Mouse (Mus musculus) CH12.LX (cell line): Measurements from ENCODE around the gene Cdh4. TPM values are rescaled to one million over a fixed set of nuclear protein-coding genes. Genes with fewer than 3 reads are reported as not detected.

Experiments used
- DNase-seq: peaks from one replicate; pipeline ENCODE4 v3.0.0-alpha.2; 2013; ENCODE audit errors: extremely low read depth
- H3K27ac ChIP-seq: 2 replicates; pipeline ENCODE4 v1.5.1; 2012; ENCODE audit warnings: low read depth, mild to moderate bottlenecking, control low read depth, moderate library complexity; ENCODE audit not compliant: insufficient read depth
- H3K27me3 ChIP-seq: replicated peaks from 2 replicates; pipeline ENCODE3; 2012; ENCODE audit warnings: inconsistent platforms
- H3K36me3 ChIP-seq, 2 experiments: replicated peaks in 1 of 2; 2 replicates each; pipeline versions ENCODE3 to v1.6.1; 2012; ENCODE audit warnings: inconsistent platforms in 1 of 2, low read length in 1 of 2, mild to moderate bottlenecking in 1 of 2, mixed read lengths in 1 of 2, moderate library complexity in 1 of 2; ENCODE audit not compliant: control insufficient read depth in 1 of 2, insufficient read depth in 1 of 2
- H3K4me1 ChIP-seq, 2 experiments: 2 replicates each; pipeline ENCODE4 v1.6.1; 2012; ENCODE audit warnings: inconsistent platforms in 1 of 2, moderate library complexity in 1 of 2; ENCODE audit not compliant: insufficient read depth in 2 of 2, control insufficient read depth in 1 of 2
- H3K4me2 ChIP-seq: 2 replicates; pipeline ENCODE4 v1.6.1; 2012; ENCODE audit warnings: low read depth, mild to moderate bottlenecking, control low read depth; ENCODE audit not compliant: poor library complexity, insufficient read depth, severe bottlenecking
- H3K4me3 ChIP-seq, 3 experiments: fragments of 150-350 bp in 1 of 3; sonication (generic) in 1 of 3; replicated peaks in 1 of 3; 2 replicates each; pipeline versions ENCODE3 to v1.5.1; 2011 to 2012; ENCODE audit warnings: low read depth in 2 of 3, low read length in 2 of 3, mild to moderate bottlenecking in 2 of 3, moderate library complexity in 2 of 3, control low read depth in 1 of 3, improper control_type of control experiment in 1 of 3, inconsistent platforms in 1 of 3, mixed read lengths in 1 of 3; ENCODE audit not compliant: poor library complexity in 1 of 3
- H3K79me2 ChIP-seq: replicated peaks from 2 replicates; pipeline ENCODE4 v1.6.1; 2012; ENCODE audit warnings: mild to moderate bottlenecking, moderate library complexity; ENCODE audit not compliant: control insufficient read depth, poor library complexity, insufficient read depth, severe bottlenecking; ENCODE audit errors: extremely low read depth
- H3K9ac ChIP-seq: 2 replicates; pipeline ENCODE4 v1.6.1; 2012; ENCODE audit warnings: low read depth, mild to moderate bottlenecking, control low read depth, moderate library complexity; ENCODE audit not compliant: insufficient read depth
- H3K9me3 ChIP-seq: replicated peaks from 2 replicates; pipeline ENCODE3; 2012; ENCODE audit warnings: low read length, inconsistent platforms, mixed read lengths
- BHLHE40 ChIP-seq: IDR thresholded peaks from 2 replicates; pipeline ENCODE4 v1.6.1; 2011; ENCODE audit warnings: mild to moderate bottlenecking, low read depth, low read length, improper control_type of control experiment
- CHD1 ChIP-seq: IDR thresholded peaks from 2 replicates; pipeline ENCODE4 v1.6.1; 2012; ENCODE audit warnings: low read depth, low read length, improper control_type of control experiment, inconsistent platforms
- CTCF ChIP-seq, 2 experiments: IDR thresholded peaks in 1 of 2; conservative IDR thresholded peaks in 1 of 2; 2 replicates each; pipeline ENCODE4 v1.5.1; 2011 to 2012; ENCODE audit warnings: low read depth in 2 of 2, low read length in 2 of 2, improper control_type of control experiment in 1 of 2, inconsistent platforms in 1 of 2, mild to moderate bottlenecking in 1 of 2, moderate library complexity in 1 of 2
- E2F4 ChIP-seq: IDR thresholded peaks from 2 replicates; pipeline ENCODE4 v1.6.1; 2011; ENCODE audit warnings: low read depth, low read length, improper control_type of control experiment; ENCODE audit not compliant: insufficient replicate concordance
- ELF1 ChIP-seq: IDR thresholded peaks from 2 replicates; pipeline ENCODE4 v1.6.1; 2014; ENCODE audit warnings: low read depth, mild to moderate bottlenecking, inconsistent platforms, low read length, improper control_type of control experiment
- EP300 ChIP-seq: IDR thresholded peaks from 2 replicates; pipeline ENCODE4 v1.6.1; 2011; ENCODE audit warnings: low read length, improper control_type of control experiment
- ETS1 ChIP-seq: conservative IDR thresholded peaks from 2 replicates; pipeline ENCODE4 v1.6.1; 2012; ENCODE audit warnings: low read depth, mild to moderate bottlenecking, inconsistent platforms, low read length, improper control_type of control experiment, moderate library complexity
- IRF4 ChIP-seq: IDR thresholded peaks from 2 replicates; pipeline ENCODE4 v1.6.1; 2014; ENCODE audit warnings: low read depth, mild to moderate bottlenecking, inconsistent platforms, low read length, improper control_type of control experiment
- JUN ChIP-seq: IDR thresholded peaks from 2 replicates; pipeline ENCODE4 v1.6.1; 2011; ENCODE audit warnings: low read depth, mild to moderate bottlenecking, low read length, improper control_type of control experiment, moderate library complexity; ENCODE audit not compliant: insufficient read depth
- JUND ChIP-seq: conservative IDR thresholded peaks from 2 replicates; pipeline ENCODE4 v1.6.1; 2011; ENCODE audit warnings: low read depth, low read length, improper control_type of control experiment
- KAT2A ChIP-seq: IDR thresholded peaks from 2 replicates; pipeline ENCODE4 v1.6.1; 2012; ENCODE audit warnings: low read length, improper control_type of control experiment, inconsistent platforms; ENCODE audit not compliant: insufficient replicate concordance
- MAX ChIP-seq: IDR thresholded peaks from 2 replicates; pipeline ENCODE4 v1.6.1; 2011; ENCODE audit warnings: low read length, improper control_type of control experiment
- MAZ ChIP-seq: IDR thresholded peaks from 2 replicates; pipeline ENCODE4 v1.6.1; 2012; ENCODE audit warnings: low read depth, mild to moderate bottlenecking, inconsistent platforms, low read length, improper control_type of control experiment, moderate library complexity
- MEF2A ChIP-seq: IDR thresholded peaks from 2 replicates; pipeline ENCODE4 v1.6.1; 2014; ENCODE audit warnings: low read depth, mild to moderate bottlenecking, inconsistent platforms, low read length, improper control_type of control experiment, borderline replicate concordance
- MYC ChIP-seq: IDR thresholded peaks from 2 replicates; pipeline ENCODE4 v1.6.1; 2011; ENCODE audit warnings: low read depth, mild to moderate bottlenecking, improper control_type of control experiment, low read length
- PAX5 ChIP-seq: IDR thresholded peaks from 2 replicates; pipeline ENCODE4 v1.6.1; 2012; ENCODE audit warnings: low read length, inconsistent platforms, mixed read lengths
- POLR2A ChIP-seq: IDR thresholded peaks from 2 replicates; pipeline ENCODE4 v1.6.1; 2011; ENCODE audit warnings: low read depth, mild to moderate bottlenecking, improper control_type of control experiment, low read length
- RCOR1 ChIP-seq: conservative IDR thresholded peaks from 2 replicates; pipeline ENCODE4 v1.6.1; 2012; ENCODE audit warnings: low read depth, mild to moderate bottlenecking, inconsistent platforms, low read length, improper control_type of control experiment
- SIN3A ChIP-seq: IDR thresholded peaks from 2 replicates; pipeline ENCODE4 v1.6.1; 2012; ENCODE audit warnings: low read length, improper control_type of control experiment, inconsistent platforms
- SMC3 ChIP-seq: IDR thresholded peaks from 2 replicates; pipeline ENCODE4 v1.6.1; 2011; ENCODE audit warnings: low read depth, low read length, improper control_type of control experiment
- TBP ChIP-seq: conservative IDR thresholded peaks from 2 replicates; pipeline ENCODE4 v1.6.1; 2011; ENCODE audit warnings: low read depth, low read length, improper control_type of control experiment
- TCF12 ChIP-seq: IDR thresholded peaks from 2 replicates; pipeline ENCODE4 v1.6.1; 2014; ENCODE audit warnings: low read depth, mild to moderate bottlenecking, inconsistent platforms, low read length, improper control_type of control experiment
- USF2 ChIP-seq: conservative IDR thresholded peaks from 2 replicates; pipeline ENCODE4 v1.6.1; 2011; ENCODE audit warnings: low read depth, low read length, improper control_type of control experiment
- ZC3H11A ChIP-seq: IDR thresholded peaks from 2 replicates; pipeline ENCODE4 v1.6.1; 2012; ENCODE audit warnings: low read depth, mild to moderate bottlenecking, inconsistent platforms, low read length, improper control_type of control experiment
- ZMIZ1 ChIP-seq: IDR thresholded peaks from 2 replicates; pipeline ENCODE4 v1.6.1; 2012; ENCODE audit warnings: low read depth, mild to moderate bottlenecking, inconsistent platforms, low read length, improper control_type of control experiment
- dilution Hi-C: fragments of 300-500 bp; cut with MboI; formaldehyde crosslinking; loops from 2 replicates; pipeline ENCODE4 v1.14.3; 2020; ENCODE audit warnings: low sequenced_read_pairs; ENCODE audit not compliant: extremely low pct_unique_long_range_greater_than_20kb, extremely low pct_ligation_motif_present
- in situ Hi-C: fragments of 300-500 bp; cut with MboI; formaldehyde crosslinking; loops from 3 replicates; pipeline ENCODE4 v1.14.3; 2019; ENCODE audit warnings: low sequenced_read_pairs, low pct_ligation_motif_present, low pct_unique_long_range_greater_than_20kb, mixed read lengths
- polyA plus RNA-seq: library from polyadenylated mRNA; unstranded; fragments of >175 nt; gene quantifications from 2 replicates; pipeline ENCODE4 v1.2.1, GENCODE M21; 2012; ENCODE audit warnings: low read depth; ENCODE audit not compliant: insufficient read length
- total RNA-seq, 2 experiments: library from RNA; depleted of rRNA; stranded (reverse); fragments of 300-350 nt in 1 of 2; fragments of >200 nt in 1 of 2; gene quantifications; 2 replicates each; pipeline ENCODE4 v1.2.3; 2012 to 2014

Gene Cdh4
- total and polyA plus RNA-seq, 3 experiments = not detected

DNA sequence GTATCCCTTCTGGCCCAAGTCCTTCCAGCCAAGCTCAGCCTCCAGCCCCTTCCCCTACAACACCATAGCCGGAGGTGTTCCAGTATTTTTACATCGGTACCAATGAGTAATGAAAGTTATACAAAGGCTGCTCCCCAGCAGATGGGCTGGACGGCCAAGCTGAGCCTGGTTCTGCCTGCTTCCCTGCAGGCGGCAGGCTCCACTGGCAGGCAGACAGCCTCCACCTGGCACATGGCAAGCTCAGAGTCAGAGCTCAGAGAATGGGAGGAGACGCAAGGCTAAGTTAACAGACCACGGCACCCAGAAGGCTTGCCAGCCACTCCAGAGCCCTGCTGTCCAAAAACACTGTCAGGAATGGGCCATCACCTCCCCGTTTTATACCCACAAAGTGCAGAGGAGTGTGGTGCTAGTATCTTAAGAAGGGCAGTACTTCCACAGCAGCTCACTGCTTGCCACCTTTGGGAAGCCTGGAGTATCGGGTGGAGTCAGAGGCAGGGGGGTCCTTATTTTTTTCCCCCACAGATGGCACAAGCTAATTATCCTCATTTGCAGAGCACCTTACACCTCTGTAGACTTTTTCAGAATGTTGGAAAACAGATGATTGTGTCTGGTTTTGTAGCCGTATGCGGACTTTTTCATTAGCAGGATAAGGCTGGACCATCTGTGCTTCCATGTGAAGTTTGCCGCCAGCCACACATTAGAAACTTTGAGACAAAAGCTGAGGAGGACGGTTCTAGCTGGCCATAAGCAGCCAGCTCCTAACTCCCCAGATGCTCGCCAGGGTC lies 320.5 kb downstream of the Cdh4 start:
- H3K4me1 ChIP-seq = peaks cover 0 to 13% of the 10 kb centered on the region in 2 experiments; a peak in 1 of 4 replicates
- no peaks in the 10 kb centered on the region for H3K9me3 ChIP-seq
- H3K79me2 ChIP-seq = no peaks in the 10 kb centered on the region
- peaks cover 12% of the 10 kb centered on the region for H3K27me3 ChIP-seq
- dilution Hi-C loops (no loop called here), in situ Hi-C loops (no loop called here)
- DNase-seq = no peak
- TF ChIP-seq USF2 (no peak), CTCF (conservative IDR thresholded peaks at IDR 0.05 in 1 of 2, IDR thresholded peaks at IDR 0.05 in 1 of 2; ENCODE audit: low read depth in 2 of 2, low read length in 2 of 2) (no peak), E2F4 (no peak), MYC (no peak), TCF12 (no peak), ELF1 (no peak), SMC3 (no peak), MAX (no peak), TBP (no peak), SIN3A (no peak), ZMIZ1 (no peak), RCOR1 (no peak), JUN (no peak), BHLHE40 (no peak), EP300 (no peak), MEF2A (no peak), POLR2A (no peak), ZC3H11A (no peak)
- H3K27ac ChIP-seq = no peak overlapping the region
- no peak overlapping the region for H3K4me2 ChIP-seq
- H3K36me3 ChIP-seq = no peaks in the 10 kb centered on the region
- H3K4me3 ChIP-seq = no peak overlapping the region
- H3K9ac ChIP-seq = no peak overlapping the region

- Histone ChIP-seq H3K4me3 (no peak overlapping the region), H3K27ac (no peak overlapping the region), H3K79me2 (no peaks in the 10 kb centered on the region), H3K9me3 (no peaks in the 10 kb centered on the region), H3K9ac (no peak overlapping the region), H3K4me2 (no peak overlapping the region), H3K36me3 (no peaks in the 10 kb centered on the region), H3K4me1 (peaks cover 0 to 27% of the 10 kb centered on the region in 2 experiments; a peak in 2 of 4 replicates), H3K27me3 (peaks cover 12% of the 10 kb centered on the region)
- in situ Hi-C loops = no loop called here
- dilution Hi-C loops = no loop called here
- TF ChIP-seq ZC3H11A (no peak), IRF4 (no peak), JUND (no peak), MAX (no peak), CHD1 (no peak), ETS1 (no peak), MAZ (no peak), PAX5 (no peak), POLR2A (no peak), KAT2A (no peak), USF2 (no peak)
- DNase-seq = no peak
Observed at GRCm38 (mm10) chr2:179764460-179764859, 322.2 kb downstream of the Cdh4 start.
